Mouse (Mus musculus): ENCODE measurements around the gene Prpf8.
"Not testable (repeated sequence)": the region's sequence is repeated elsewhere in the genome, so short reads cannot be mapped to it uniquely, and the experiment has no call there.

GRCm38 (mm10) chr11:75556006-75556405 is 69.4 kb downstream of the Prpf8 start:
- TF ChIP-seq TAL1, GATA1 (IDR thresholded peaks at IDR 0.05; ENCODE audit: low read length): not testable (repeated sequence)
